Mouse (Mus musculus): ENCODE results near the gene Pias1. TPM values are rescaled to one million over a fixed set of nuclear protein-coding genes. Genes with fewer than 3 reads are reported as not detected.

Pias1 gene
- polyA plus RNA-seq, 1 experiment from 2014 or later = 27.0 TPM

- H3K4me1 ChIP-seq (ENCODE audit: control insufficient read depth, low read depth, low read length) = no peaks in the 10 kb centered on the region
- no peak overlapping the region for H3K4me3 ChIP-seq (ENCODE audit: low read depth, low read length)
- H3K36me3 ChIP-seq (ENCODE audit: control insufficient read depth, insufficient read depth) = no peaks in the 10 kb centered on the region
- H3K27ac ChIP-seq (ENCODE audit: low read length) = no peak overlapping the region
- no peaks in the 10 kb centered on the region for H3K27me3 ChIP-seq (ENCODE audit: control insufficient read depth, insufficient read depth, low read depth, low read length)
- 87% methylated on average over 3 of the region's 3 CpGs for WGBS (ENCODE audit: insufficient replicate concordance)
- no peak overlapping the region for H3K4me2 ChIP-seq (ENCODE audit: low read depth, low read length)
- no peaks in the 10 kb centered on the region for H3K9me3 ChIP-seq (replicated peaks; ENCODE audit: control insufficient read depth, low read length)
- H3K9ac ChIP-seq (ENCODE audit: low read depth, low read length) = no peak overlapping the region
- ATAC-seq (ENCODE audit: low read depth) = no peak
Measured at GRCm38 (mm10) chr9:62990134-62990533, 2.4 kb upstream of the Pias1 start.

DNA sequence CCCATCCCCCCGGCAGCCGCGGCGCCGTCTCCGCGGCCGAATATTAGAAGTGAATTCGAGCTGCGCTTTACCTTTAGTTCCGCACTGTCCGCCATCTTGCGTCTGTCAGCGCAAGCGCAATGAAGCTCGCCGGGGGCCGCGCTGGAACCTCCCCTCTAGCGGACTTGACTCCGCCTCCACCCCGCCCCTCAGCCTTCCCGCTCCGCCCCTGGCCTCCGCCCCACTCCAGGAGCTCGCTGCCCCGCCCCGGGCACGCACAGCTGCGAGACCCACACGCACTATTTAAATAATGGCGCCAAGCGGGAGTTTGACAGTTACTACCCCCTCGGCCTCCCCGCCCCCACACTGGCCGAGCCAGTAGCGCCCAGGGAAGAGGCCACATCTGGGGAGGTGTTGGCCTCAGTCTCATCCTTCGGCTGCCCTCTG, 6.9 kb downstream of the Pias1 start:
- ATAC-seq (ENCODE audit: low read depth) = peak; percentile 97
- H3K27ac ChIP-seq (ENCODE audit: low read length) = peak overlapping the region; percentile 93
- WGBS (ENCODE audit: insufficient replicate concordance) = under 1% methylated on average over 38 of the region's 38 CpGs
- H3K9me3 ChIP-seq (replicated peaks; ENCODE audit: control insufficient read depth, low read length) = no peaks in the 10 kb centered on the region
- H3K4me3 ChIP-seq (ENCODE audit: low read depth, low read length) = peak overlapping the region; percentile 100
- H3K4me1 ChIP-seq (ENCODE audit: control insufficient read depth, low read depth, low read length) = peaks cover 16% of the 10 kb centered on the region
- no peaks in the 10 kb centered on the region for H3K36me3 ChIP-seq (ENCODE audit: control insufficient read depth, insufficient read depth)
- H3K27me3 ChIP-seq (ENCODE audit: control insufficient read depth, insufficient read depth, low read depth, low read length) = no peaks in the 10 kb centered on the region
- peak overlapping the region; percentile 94 for H3K4me2 ChIP-seq (ENCODE audit: low read depth, low read length)
- peak overlapping the region; percentile 99 for H3K9ac ChIP-seq (ENCODE audit: low read depth, low read length)

DNA sequence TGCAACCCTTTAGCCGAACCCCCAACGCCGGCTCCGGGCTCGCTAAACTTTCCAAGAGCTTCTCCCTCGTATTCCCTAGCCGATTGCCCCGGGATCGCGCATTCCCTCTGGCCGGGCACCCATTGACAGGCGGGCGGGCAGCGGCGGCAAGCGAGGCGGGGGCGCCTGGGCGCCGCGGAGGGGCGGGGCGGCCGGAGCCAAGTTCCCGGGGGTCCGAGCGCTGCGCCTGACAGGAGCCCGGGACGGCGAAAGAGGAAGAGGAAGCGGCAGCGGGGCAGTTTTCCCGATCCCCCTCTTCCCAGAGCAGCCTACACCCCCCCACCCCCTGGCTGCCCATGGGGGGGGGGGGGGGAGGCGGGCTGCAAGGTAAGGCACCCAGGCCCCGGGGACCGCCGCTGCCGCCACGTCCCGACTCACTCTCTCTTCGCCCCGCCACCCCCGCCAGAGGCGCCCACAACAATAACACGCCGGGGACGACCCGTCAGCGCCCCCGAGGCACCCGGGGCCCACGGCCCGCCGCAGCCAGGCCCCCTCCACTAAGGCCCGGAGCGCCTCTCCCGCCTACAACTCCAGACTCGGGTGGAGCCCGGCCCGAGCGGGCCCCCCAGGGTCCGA, 7.5 kb downstream of the Pias1 start:
- peak overlapping the region; percentile 94 for H3K4me2 ChIP-seq (ENCODE audit: low read depth, low read length)
- no peaks in the 10 kb centered on the region for H3K27me3 ChIP-seq (ENCODE audit: control insufficient read depth, insufficient read depth, low read depth, low read length)
- H3K4me3 ChIP-seq (ENCODE audit: low read depth, low read length) = peak overlapping the region; percentile 100
- peak overlapping the region; percentile 99 for H3K9ac ChIP-seq (ENCODE audit: low read depth, low read length)
- peak; percentile 54 for ATAC-seq (ENCODE audit: low read depth)
- no peaks in the 10 kb centered on the region for H3K36me3 ChIP-seq (ENCODE audit: control insufficient read depth, insufficient read depth)
- H3K27ac ChIP-seq (ENCODE audit: low read length) = peak overlapping the region; percentile 93
- peaks cover 16% of the 10 kb centered on the region for H3K4me1 ChIP-seq (ENCODE audit: control insufficient read depth, low read depth, low read length)
- no peaks in the 10 kb centered on the region for H3K9me3 ChIP-seq (replicated peaks; ENCODE audit: control insufficient read depth, low read length)
- WGBS (ENCODE audit: insufficient replicate concordance) = 0% methylated on average over 50 of the region's 63 CpGs

DNA sequence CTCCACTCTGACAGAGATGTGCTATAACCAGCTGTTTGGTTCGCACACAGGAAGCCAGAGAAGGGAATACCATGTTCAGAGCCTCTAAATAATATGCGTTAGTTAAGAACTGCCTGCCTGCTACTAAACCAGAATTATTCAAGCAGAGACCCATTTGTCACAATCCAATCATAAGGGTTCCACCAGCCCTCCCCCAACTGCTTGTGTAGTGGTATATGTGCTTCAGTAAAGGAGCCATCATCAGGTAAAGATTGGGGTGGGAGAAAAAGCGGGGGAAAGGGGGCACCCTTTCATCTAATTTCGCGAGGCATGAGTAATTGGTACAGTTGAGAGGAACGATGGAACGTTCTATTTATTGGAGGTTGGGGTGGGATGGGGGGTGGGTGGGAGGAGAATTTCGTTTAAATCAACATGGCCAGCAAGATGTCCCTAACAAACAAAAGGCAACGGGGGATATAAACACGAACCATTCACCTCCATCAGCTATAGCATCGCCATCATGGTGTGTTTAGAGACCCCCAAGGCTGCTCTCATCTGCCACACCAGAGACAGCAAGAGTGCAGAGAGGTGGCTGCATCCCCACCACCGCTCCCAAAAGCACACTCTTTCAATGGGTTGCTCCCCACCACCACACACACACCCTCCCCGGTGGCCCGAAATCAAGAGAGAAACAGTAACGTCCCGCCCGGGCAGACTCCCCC, 8.1 kb downstream of the Pias1 start:
- peaks cover 16% of the 10 kb centered on the region for H3K4me1 ChIP-seq (ENCODE audit: control insufficient read depth, low read depth, low read length)
- 5% methylated on average over 17 of the region's 17 CpGs for WGBS (ENCODE audit: insufficient replicate concordance)
- H3K27me3 ChIP-seq (ENCODE audit: control insufficient read depth, insufficient read depth, low read depth, low read length) = no peaks in the 10 kb centered on the region
- peak overlapping the region; percentile 100 for H3K4me3 ChIP-seq (ENCODE audit: low read depth, low read length)
- no peaks in the 10 kb centered on the region for H3K36me3 ChIP-seq (ENCODE audit: control insufficient read depth, insufficient read depth)
- peak overlapping the region; percentile 94 for H3K4me2 ChIP-seq (ENCODE audit: low read depth, low read length)
- H3K27ac ChIP-seq (ENCODE audit: low read length) = peak overlapping the region; percentile 93
- no peak for ATAC-seq (ENCODE audit: low read depth)
- no peaks in the 10 kb centered on the region for H3K9me3 ChIP-seq (replicated peaks; ENCODE audit: control insufficient read depth, low read length)
- H3K9ac ChIP-seq (ENCODE audit: low read depth, low read length) = peak overlapping the region; percentile 99

GRCm38 (mm10) chr9:62977152-62977551, 10.6 kb downstream of the Pias1 start:
- no peak for ATAC-seq (ENCODE audit: low read depth)
- no peak overlapping the region for H3K4me2 ChIP-seq (ENCODE audit: low read depth, low read length)
- no peak overlapping the region for H3K27ac ChIP-seq (ENCODE audit: low read length)
- no peaks in the 10 kb centered on the region for H3K27me3 ChIP-seq (ENCODE audit: control insufficient read depth, insufficient read depth, low read depth, low read length)
- H3K4me3 ChIP-seq (ENCODE audit: low read depth, low read length) = no peak overlapping the region
- no peaks in the 10 kb centered on the region for H3K36me3 ChIP-seq (ENCODE audit: control insufficient read depth, insufficient read depth)
- H3K9ac ChIP-seq (ENCODE audit: low read depth, low read length) = no peak overlapping the region
- no peaks in the 10 kb centered on the region for H3K9me3 ChIP-seq (replicated peaks; ENCODE audit: control insufficient read depth, low read length)
- 71% methylated on average over 4 of the region's 4 CpGs for WGBS (ENCODE audit: insufficient replicate concordance)
- H3K4me1 ChIP-seq (ENCODE audit: control insufficient read depth, low read depth, low read length) = peaks cover 23% of the 10 kb centered on the region

DNA sequence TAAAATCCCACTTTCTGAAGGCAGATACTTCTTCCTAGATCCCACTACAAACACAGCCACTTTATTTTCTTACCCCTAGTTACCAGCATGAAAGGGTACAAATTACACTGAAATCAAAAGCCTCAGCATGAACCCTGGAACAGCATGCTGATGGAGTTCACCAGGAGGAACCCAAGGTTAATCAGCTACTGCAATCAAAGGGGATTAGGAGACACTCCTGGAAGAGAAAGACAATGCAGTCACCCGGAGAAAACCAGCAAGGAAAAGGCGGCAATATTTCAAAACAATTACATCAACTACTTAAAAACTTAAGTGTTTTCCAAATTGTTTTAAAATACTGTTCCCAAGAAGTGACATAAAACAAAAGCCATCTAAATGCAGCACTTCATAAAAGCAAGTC, 11.9 kb downstream of the Pias1 start:
- no peaks in the 10 kb centered on the region for H3K36me3 ChIP-seq (ENCODE audit: control insufficient read depth, insufficient read depth)
- ATAC-seq (ENCODE audit: low read depth) = no peak
- H3K9me3 ChIP-seq (replicated peaks; ENCODE audit: control insufficient read depth, low read length) = no peaks in the 10 kb centered on the region
- no peak overlapping the region for H3K4me3 ChIP-seq (ENCODE audit: low read depth, low read length)
- H3K9ac ChIP-seq (ENCODE audit: low read depth, low read length) = no peak overlapping the region
- WGBS (ENCODE audit: insufficient replicate concordance) = 66% methylated on average over 2 of the region's 2 CpGs
- no peak overlapping the region for H3K27ac ChIP-seq (ENCODE audit: low read length)
- no peak overlapping the region for H3K4me2 ChIP-seq (ENCODE audit: low read depth, low read length)
- H3K4me1 ChIP-seq (ENCODE audit: control insufficient read depth, low read depth, low read length) = peaks cover 24% of the 10 kb centered on the region
- H3K27me3 ChIP-seq (ENCODE audit: control insufficient read depth, insufficient read depth, low read depth, low read length) = no peaks in the 10 kb centered on the region

GRCm38 (mm10) chr9:62974439-62974838, 13.3 kb downstream of the Pias1 start:
- 72% methylated on average over 2 of the region's 2 CpGs for WGBS (ENCODE audit: insufficient replicate concordance)
- Histone ChIP-seq H3K4me3 (ENCODE audit: low read depth, low read length) (no peak overlapping the region), H3K9me3 (replicated peaks; ENCODE audit: control insufficient read depth, low read length) (no peaks in the 10 kb centered on the region), H3K4me2 (ENCODE audit: low read depth, low read length) (no peak overlapping the region), H3K27ac (ENCODE audit: low read length) (no peak overlapping the region), H3K4me1 (ENCODE audit: control insufficient read depth, low read depth, low read length) (peaks cover 20% of the 10 kb centered on the region), H3K27me3 (ENCODE audit: control insufficient read depth, insufficient read depth, low read depth, low read length) (no peaks in the 10 kb centered on the region), H3K36me3 (ENCODE audit: control insufficient read depth, insufficient read depth) (no peaks in the 10 kb centered on the region), H3K9ac (ENCODE audit: low read depth, low read length) (no peak overlapping the region)
- ATAC-seq (ENCODE audit: low read depth) = no peak

- H3K36me3 ChIP-seq (ENCODE audit: control insufficient read depth, insufficient read depth) = no peaks in the 10 kb centered on the region
- peaks cover 14% of the 10 kb centered on the region for H3K4me1 ChIP-seq (ENCODE audit: control insufficient read depth, low read depth, low read length)
- 44% methylated on average over 10 of the region's 10 CpGs for WGBS (ENCODE audit: insufficient replicate concordance)
- H3K4me3 ChIP-seq (ENCODE audit: low read depth, low read length) = no peak overlapping the region
- 0 out of 2 replicates have a peak overlapping the region, but pooled peaks have one; percentile 6 for H3K4me2 ChIP-seq (ENCODE audit: low read depth, low read length)
- H3K9me3 ChIP-seq (replicated peaks; ENCODE audit: control insufficient read depth, low read length) = no peaks in the 10 kb centered on the region
- H3K9ac ChIP-seq (ENCODE audit: low read depth, low read length) = no peak overlapping the region
- ATAC-seq (ENCODE audit: low read depth) = peak; percentile 79
- H3K27me3 ChIP-seq (ENCODE audit: control insufficient read depth, insufficient read depth, low read depth, low read length) = no peaks in the 10 kb centered on the region
- peak overlapping the region; percentile 14; the same call in 1 of the 2 replicates for H3K27ac ChIP-seq (ENCODE audit: low read length)
Measured at GRCm38 (mm10) chr9:62972073-62972745, 15.5 kb downstream of the Pias1 start.

DNA sequence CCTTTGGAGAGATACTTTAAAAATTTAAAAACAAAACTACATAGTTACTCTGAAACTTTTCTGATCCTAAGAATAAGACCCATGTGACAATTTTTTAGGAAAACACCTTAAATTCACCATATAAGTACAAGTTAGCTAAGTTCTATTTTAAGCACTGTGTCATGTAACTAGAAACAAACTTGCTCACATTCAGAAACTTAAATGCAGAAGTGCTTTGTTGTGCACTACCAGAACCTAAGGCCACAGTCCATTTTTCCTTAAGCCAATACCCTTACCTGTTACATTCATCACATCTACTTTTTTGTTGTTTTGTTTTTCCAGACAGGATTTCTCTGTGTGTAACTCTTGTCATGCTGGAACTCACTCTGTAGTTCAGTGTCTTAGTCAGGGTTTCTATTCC, 17.4 kb downstream of the Pias1 start:
- ATAC-seq (ENCODE audit: low read depth) = no peak

More for the DNA sequence above, 17.4 kb downstream of the Pias1 start:
- no peak overlapping the region for H3K9ac ChIP-seq (ENCODE audit: low read depth, low read length)
- H3K9me3 ChIP-seq (replicated peaks; ENCODE audit: control insufficient read depth, low read length) = no peaks in the 10 kb centered on the region
- no peaks in the 10 kb centered on the region for H3K36me3 ChIP-seq (ENCODE audit: control insufficient read depth, insufficient read depth)
- H3K4me2 ChIP-seq (ENCODE audit: low read depth, low read length) = no peak overlapping the region
- H3K27me3 ChIP-seq (ENCODE audit: control insufficient read depth, insufficient read depth, low read depth, low read length) = no peaks in the 10 kb centered on the region
- H3K4me1 ChIP-seq (ENCODE audit: control insufficient read depth, low read depth, low read length) = peaks cover 14% of the 10 kb centered on the region
- H3K27ac ChIP-seq (ENCODE audit: low read length) = no peak overlapping the region
- H3K4me3 ChIP-seq (ENCODE audit: low read depth, low read length) = no peak overlapping the region
